Mouse (Mus musculus): ENCODE results near the gene Pla2g2c.

- TF ChIP-seq CTCF (IDR thresholded peaks at IDR 0.05), result no peak
- no peak for TF ChIP-seq EP300 (IDR thresholded peaks at IDR 0.05)
These were observed 18.0 kb upstream of the Pla2g2c start for GRCm38 (mm10) chr4:138706620-138707019.

Data from lung, postnatal 0 days (tissue).